Mouse (Mus musculus): ENCODE measurements at regions not wholly inside any gene's neighbourhood (a gene's known extent, or its start where the extent isn't known, plus 50 kb on each side); places are given as distances from the start of the nearest gene placed in this dataset.

- no peaks in the 10 kb centered on the region for H3K9me3 ChIP-seq (ENCODE audit: control insufficient read depth, low read depth, low read length)
- H3K9ac ChIP-seq (replicated peaks; ENCODE audit: low read depth, low read length) = no peak overlapping the region
- 0 out of 2 replicates have a peak, but pooled peaks cover 2% of the 10 kb centered on the region for H3K27me3 ChIP-seq (ENCODE audit: control insufficient read depth, insufficient read depth, low read length)
- 75% methylated on average over 5 of the region's 5 CpGs for WGBS
- H3K4me1 ChIP-seq (ENCODE audit: control insufficient read depth, insufficient read depth, low read length) = no peaks in the 10 kb centered on the region
- H3K4me2 ChIP-seq (replicated peaks; ENCODE audit: low read depth, low read length) = no peak overlapping the region
- ATAC-seq (ENCODE audit: insufficient number of reproducible peaks, insufficient read depth, low FRiP score, low read depth) = no peak
- H3K36me3 ChIP-seq (ENCODE audit: control insufficient read depth, insufficient read depth, low read length) = no peaks in the 10 kb centered on the region
- H3K4me3 ChIP-seq (ENCODE audit: low read depth, low read length) = no peak overlapping the region
- no peak overlapping the region for H3K27ac ChIP-seq (ENCODE audit: low read length)
Observed at GRCm38 (mm10) chr1:65981665-65982064, 55.3 kb downstream of the Crygf start.

GRCm38 (mm10) chr1:66000398-66000797 is 74.1 kb downstream of the Crygf start:
- Histone ChIP-seq H3K27ac (ENCODE audit: low read length) (no peak overlapping the region), H3K4me1 (ENCODE audit: control insufficient read depth, insufficient read depth, low read length) (no peaks in the 10 kb centered on the region), H3K36me3 (ENCODE audit: control insufficient read depth, insufficient read depth, low read length) (no peaks in the 10 kb centered on the region), H3K4me3 (ENCODE audit: low read depth, low read length) (no peak overlapping the region), H3K9ac (replicated peaks; ENCODE audit: low read depth, low read length) (no peak overlapping the region), H3K9me3 (ENCODE audit: control insufficient read depth, low read depth, low read length) (no peaks in the 10 kb centered on the region), H3K4me2 (replicated peaks; ENCODE audit: low read depth, low read length) (no peak overlapping the region), H3K27me3 (ENCODE audit: control insufficient read depth, insufficient read depth, low read length) (0 out of 2 replicates have a peak, but pooled peaks cover 3% of the 10 kb centered on the region)
- WGBS = 37% methylated on average over 3 of the region's 3 CpGs
- ATAC-seq (ENCODE audit: insufficient number of reproducible peaks, insufficient read depth, low FRiP score, low read depth) = no peak

GRCm38 (mm10) chr1:66003897-66004660 is 77.8 kb downstream of the Crygf start:
- Histone ChIP-seq H3K4me1 (ENCODE audit: control insufficient read depth, insufficient read depth, low read length) (no peaks in the 10 kb centered on the region), H3K27me3 (ENCODE audit: control insufficient read depth, insufficient read depth, low read length) (0 out of 2 replicates have a peak, but pooled peaks cover 3% of the 10 kb centered on the region), H3K36me3 (ENCODE audit: control insufficient read depth, insufficient read depth, low read length) (no peaks in the 10 kb centered on the region), H3K4me2 (replicated peaks; ENCODE audit: low read depth, low read length) (0 out of 2 replicates have a peak overlapping the region, but pooled peaks have one; percentile 14), H3K27ac (ENCODE audit: low read length) (no peak overlapping the region), H3K9ac (replicated peaks; ENCODE audit: low read depth, low read length) (no peak overlapping the region), H3K4me3 (ENCODE audit: low read depth, low read length) (no peak overlapping the region), H3K9me3 (ENCODE audit: control insufficient read depth, low read depth, low read length) (no peaks in the 10 kb centered on the region)
- ATAC-seq (ENCODE audit: insufficient number of reproducible peaks, insufficient read depth, low FRiP score, low read depth) = peak; percentile 70; the same call in 1 of the 2 replicates
- 19% methylated on average over 17 of the region's 17 CpGs for WGBS
